Mouse (Mus musculus) liver, embryonic 13.5 days (tissue): ENCODE measurements at regions not wholly inside any gene's neighbourhood (a gene's known extent, or its start where the extent isn't known, plus 50 kb on each side); places are given as distances from the start of the nearest gene placed in this dataset.
A peak's percentile ranks its signal among the peaks of the same experiment; 100 is the strongest.

Experiments
- ATAC-seq: fragments of 200-750 bp; cut with Nextera tagmentation; 2 replicates; pipeline ENCODE4 v1.8.0; 2017; ENCODE audit warnings: low read depth, mild to moderate bottlenecking, moderate number of reproducible peaks, moderate library complexity
- DNase-seq: peaks from one replicate; pipeline ENCODE4 v3.0.0; 2022
- H3K27ac ChIP-seq: fragments of 300-500 bp; sonication (generic); 2 replicates; pipeline ENCODE4 v1.5.1; 2015; ENCODE audit warnings: moderate library complexity, mild to moderate bottlenecking, inconsistent platforms
- H3K27me3 ChIP-seq: fragments of 300-500 bp; sonication (generic); 2 replicates; pipeline ENCODE4 v1.6.1; 2015; ENCODE audit warnings: mild to moderate bottlenecking, inconsistent platforms
- H3K36me3 ChIP-seq: fragments of 300-500 bp; sonication (generic); 2 replicates; pipeline ENCODE4 v1.6.1; 2015; ENCODE audit warnings: mild to moderate bottlenecking, inconsistent platforms
- H3K4me1 ChIP-seq: fragments of 300-500 bp; sonication (generic); replicated peaks from 2 replicates; pipeline ENCODE4 v1.6.1; 2015; ENCODE audit warnings: inconsistent platforms
- H3K4me2 ChIP-seq: fragments of 300-500 bp; sonication (generic); 2 replicates; pipeline ENCODE4 v1.6.1; 2015; ENCODE audit warnings: inconsistent platforms, mild to moderate bottlenecking, moderate library complexity
- H3K4me3 ChIP-seq: fragments of 300-500 bp; sonication (generic); replicated peaks from 2 replicates; pipeline ENCODE4 v1.5.1; 2015; ENCODE audit warnings: mild to moderate bottlenecking, inconsistent platforms
- H3K9ac ChIP-seq: fragments of 300-500 bp; sonication (generic); 2 replicates; pipeline ENCODE4 v1.6.1; 2015; ENCODE audit warnings: mild to moderate bottlenecking, inconsistent platforms
- H3K9me3 ChIP-seq: fragments of 300-500 bp; sonication (generic); replicated peaks from 2 replicates; pipeline ENCODE4 v1.6.1; 2016; ENCODE audit warnings: inconsistent platforms
- whole genome bisulfite sequencing: fragments of 180-500 bp; shearing (Covaris S2); methylation state at CpG from one replicate; pipeline ENCODE4 v1.1.7; 2015; ENCODE audit not compliant: insufficient replicate concordance; 5-methylcytosine and 5-hydroxymethylcytosine counted together

DNA sequence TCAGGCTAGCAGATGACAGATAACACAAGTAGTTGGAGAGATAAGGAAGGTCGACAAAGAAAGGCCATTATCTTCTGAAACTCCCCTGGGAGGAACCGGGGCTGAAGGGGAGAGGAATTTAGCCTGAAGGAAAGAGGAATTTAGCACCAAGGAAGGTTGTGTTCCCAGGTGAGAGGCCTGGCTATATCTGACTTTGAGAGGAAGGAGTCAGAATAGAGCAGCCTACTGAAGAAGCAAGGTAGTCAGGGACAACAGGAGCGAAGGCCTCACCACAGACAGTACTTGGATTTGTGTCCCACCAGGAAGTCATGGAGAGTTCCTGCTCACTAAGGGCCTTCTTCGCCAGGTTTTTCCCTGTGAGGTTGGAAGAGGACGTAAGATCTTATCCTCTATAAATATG is 102.2 kb downstream of the Tmco5 start:
- Histone ChIP-seq H3K4me1 (peaks cover 10% of the 10 kb centered on the region), H3K4me3 (no peak overlapping the region), H3K36me3 (no peaks in the 10 kb centered on the region), H3K27ac (no peak overlapping the region), H3K9ac (no peak overlapping the region), H3K4me2 (no peak overlapping the region), H3K27me3 (peaks cover 13% of the 10 kb centered on the region), H3K9me3 (no peaks in the 10 kb centered on the region)
- ATAC-seq (no peak), DNase-seq (no peak)
- WGBS = 49% methylated on average over 5 of the region's 5 CpGs

DNA sequence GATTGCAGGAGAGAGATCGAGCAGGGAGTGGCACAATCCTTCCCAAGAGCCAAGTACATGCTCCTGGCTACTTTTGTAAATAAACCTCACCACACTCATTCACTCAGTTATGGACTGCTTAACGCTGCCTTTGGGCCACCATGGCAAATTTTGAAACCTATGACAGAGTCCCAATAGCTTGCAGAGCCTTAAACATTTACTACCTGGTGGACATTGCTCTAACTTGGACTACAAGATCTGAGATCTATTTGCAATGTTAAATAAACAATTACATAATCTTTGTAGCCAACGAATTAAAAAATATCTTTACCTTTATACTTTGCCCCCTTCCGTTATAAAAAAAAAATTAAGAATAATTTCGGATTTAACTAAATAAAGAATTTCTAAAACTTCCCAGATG is 104.9 kb downstream of the Tmco5 start:
- 64% methylated on average over 5 of the region's 5 CpGs for WGBS
- Histone ChIP-seq H3K4me2 (no peak overlapping the region), H3K36me3 (no peaks in the 10 kb centered on the region), H3K27ac (no peak overlapping the region), H3K9me3 (no peaks in the 10 kb centered on the region), H3K27me3 (no peaks in the 10 kb centered on the region), H3K9ac (no peak overlapping the region), H3K4me1 (no peaks in the 10 kb centered on the region), H3K4me3 (no peak overlapping the region)
- no peak for ATAC-seq
- DNase-seq = no peak

DNA sequence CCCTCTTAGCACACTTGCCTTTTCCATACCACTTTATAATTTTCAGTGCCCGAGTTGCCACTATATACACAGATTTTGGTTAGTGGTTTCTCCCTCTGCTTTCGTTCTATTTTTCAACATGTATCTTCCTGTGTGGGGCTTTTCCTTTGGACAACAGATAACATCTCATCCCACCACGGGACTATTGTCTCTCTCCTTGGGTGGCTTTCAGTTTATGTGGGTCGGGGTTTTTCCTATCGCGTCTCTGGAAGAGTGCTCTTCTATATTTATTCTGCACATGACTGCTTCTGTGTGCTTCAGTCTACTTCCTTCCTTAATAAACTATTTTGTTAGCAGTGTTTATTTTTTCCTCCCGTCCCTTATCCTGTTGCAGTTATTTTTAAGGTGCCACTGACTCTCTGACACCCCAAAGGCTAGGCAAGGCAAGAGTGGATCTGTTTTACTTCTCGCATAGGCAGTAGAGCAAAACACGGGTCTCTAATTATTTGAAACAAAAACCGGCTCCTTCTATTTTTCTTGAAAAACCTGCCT is 105.4 kb downstream of the Tmco5 start:
- no peak overlapping the region for H3K9ac ChIP-seq
- 22% methylated on average over 10 of the region's 10 CpGs for WGBS
- H3K27ac ChIP-seq = no peak overlapping the region
- ATAC-seq (no peak), DNase-seq (no peak)
- no peak overlapping the region for H3K4me2 ChIP-seq
- no peaks in the 10 kb centered on the region for H3K27me3 ChIP-seq
- H3K4me1 ChIP-seq = no peaks in the 10 kb centered on the region
- no peaks in the 10 kb centered on the region for H3K36me3 ChIP-seq
- no peaks in the 10 kb centered on the region for H3K9me3 ChIP-seq
- H3K4me3 ChIP-seq = no peak overlapping the region

DNA sequence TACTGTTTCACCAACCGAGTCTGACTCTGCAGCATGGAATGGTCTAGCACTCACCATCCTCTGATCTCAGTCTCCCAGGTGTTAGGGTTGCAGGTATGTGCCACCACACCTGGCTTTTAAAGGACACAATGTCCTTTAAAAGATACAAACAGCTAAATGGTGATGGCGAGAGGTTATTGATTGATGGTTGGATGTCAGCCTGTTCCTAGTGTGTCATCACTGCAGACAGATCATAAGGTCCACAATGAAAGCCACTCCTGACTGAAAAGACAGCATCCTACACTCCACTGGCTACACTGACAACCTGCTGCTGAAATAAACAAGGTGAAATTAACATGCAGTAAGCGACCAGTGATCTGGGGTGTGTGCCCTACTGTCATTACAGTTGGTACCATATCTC is 106.1 kb downstream of the Tmco5 start:
- Histone ChIP-seq H3K36me3 (no peaks in the 10 kb centered on the region), H3K27ac (no peak overlapping the region), H3K4me2 (no peak overlapping the region), H3K4me1 (0 out of 2 replicates have a peak, but pooled peaks cover 3% of the 10 kb centered on the region), H3K27me3 (no peaks in the 10 kb centered on the region), H3K4me3 (no peak overlapping the region), H3K9ac (no peak overlapping the region), H3K9me3 (no peaks in the 10 kb centered on the region)
- 51% methylated on average over 3 of the region's 3 CpGs for WGBS
- ATAC-seq (no peak), DNase-seq (no peak)

DNA sequence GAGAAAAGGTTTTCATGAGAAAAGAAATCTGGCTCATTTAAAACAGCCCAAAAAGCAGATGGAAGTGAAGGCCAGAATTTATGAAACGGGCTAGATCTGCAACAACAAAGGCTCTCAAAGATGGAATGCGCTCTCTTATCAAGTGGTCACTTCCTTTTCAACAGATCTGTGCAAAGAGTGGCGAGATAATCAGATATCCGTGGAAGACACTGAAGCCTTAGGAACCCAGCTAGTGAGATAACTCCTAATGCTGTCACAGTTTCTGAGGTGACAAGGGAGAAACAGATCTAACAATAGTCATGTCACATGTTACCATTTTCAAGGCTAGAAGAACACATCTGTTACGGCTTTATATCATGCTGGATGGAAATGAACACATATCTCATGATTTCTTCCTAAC is 107.1 kb downstream of the Tmco5 start:
- Histone ChIP-seq H3K27me3 (no peaks in the 10 kb centered on the region), H3K36me3 (no peaks in the 10 kb centered on the region), H3K9me3 (no peaks in the 10 kb centered on the region), H3K4me2 (no peak overlapping the region), H3K4me3 (no peak overlapping the region), H3K27ac (no peak overlapping the region), H3K4me1 (0 out of 2 replicates have a peak, but pooled peaks cover 3% of the 10 kb centered on the region), H3K9ac (no peak overlapping the region)
- no peak for DNase-seq
- ATAC-seq = no peak
- WGBS = 11% methylated on average over 5 of the region's 5 CpGs

DNA sequence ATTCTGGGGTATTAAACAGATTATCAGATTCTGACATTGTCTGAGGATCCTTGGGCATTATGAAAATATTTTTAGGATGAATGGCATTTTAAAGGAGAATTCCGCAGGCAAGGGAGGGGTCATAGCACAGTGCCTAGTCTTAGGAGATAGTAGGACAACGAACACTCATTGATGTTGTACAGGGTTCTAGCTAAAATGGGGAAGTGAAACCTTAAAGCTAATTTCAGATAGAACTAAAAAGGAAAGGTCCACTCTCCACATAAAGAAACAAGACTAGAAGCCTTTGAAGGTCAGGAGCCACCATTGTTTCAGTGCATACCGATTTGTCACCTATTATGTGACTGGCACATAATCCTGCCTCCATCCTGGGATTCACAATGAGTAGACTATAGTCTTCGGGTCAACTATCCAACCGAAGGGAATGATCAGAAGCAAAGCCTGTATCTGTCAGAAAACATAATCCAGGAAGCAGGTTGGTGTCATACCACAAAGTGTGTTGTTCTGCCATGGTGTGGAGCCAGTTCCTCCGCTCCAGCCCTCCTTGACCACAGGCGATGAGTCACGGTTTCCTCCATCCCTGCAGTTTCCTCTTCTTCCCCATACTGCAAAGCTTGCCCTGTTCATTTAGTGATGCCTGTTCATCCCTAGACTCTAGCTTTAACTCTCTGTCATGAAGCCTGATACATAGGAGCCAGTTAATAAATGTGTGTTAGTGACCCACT is 110.6 kb downstream of the Tmco5 start:
- no peaks in the 10 kb centered on the region for H3K9me3 ChIP-seq
- H3K27ac ChIP-seq = no peak overlapping the region
- ATAC-seq (no peak), DNase-seq (no peak)
- H3K4me3 ChIP-seq = no peak overlapping the region
- peaks cover 10% of the 10 kb centered on the region; the same call in 1 of the 2 replicates for H3K4me1 ChIP-seq
- no peak overlapping the region for H3K9ac ChIP-seq
- H3K36me3 ChIP-seq = no peaks in the 10 kb centered on the region
- H3K4me2 ChIP-seq = no peak overlapping the region
- H3K27me3 ChIP-seq = no peaks in the 10 kb centered on the region
- WGBS = 32% methylated on average over 8 of the region's 8 CpGs

DNA sequence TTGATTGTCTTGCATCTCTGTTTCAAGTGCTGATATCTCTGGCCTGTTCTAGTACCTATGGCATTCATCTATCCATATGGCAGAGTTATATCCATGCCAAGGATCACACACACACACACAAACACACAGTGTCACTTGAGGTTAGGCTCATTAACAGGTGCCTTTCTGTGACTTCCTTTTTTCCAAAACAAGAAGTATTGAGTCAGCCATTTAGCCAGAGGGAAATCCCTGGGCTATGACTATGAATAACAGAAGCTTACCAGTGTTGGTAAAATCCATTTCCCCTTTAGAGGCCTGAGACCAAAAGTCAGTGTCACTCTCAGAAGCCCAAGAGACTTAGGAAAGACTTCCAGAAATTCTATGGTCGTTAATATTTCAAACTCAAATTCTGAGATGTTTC is 111.6 kb downstream of the Tmco5 start:
- no peak for ATAC-seq
- DNase-seq = no peak
- no peak overlapping the region for H3K9ac ChIP-seq
- no peak overlapping the region for H3K27ac ChIP-seq
- H3K9me3 ChIP-seq = no peaks in the 10 kb centered on the region
- H3K4me1 ChIP-seq = peaks cover 10% of the 10 kb centered on the region; the same call in 1 of the 2 replicates
- H3K4me3 ChIP-seq = no peak overlapping the region
- no peaks in the 10 kb centered on the region for H3K27me3 ChIP-seq
- no peak overlapping the region for H3K4me2 ChIP-seq
- no peaks in the 10 kb centered on the region for H3K36me3 ChIP-seq
- WGBS = 30% methylated on average over 1 of the region's 1 CpGs

DNA sequence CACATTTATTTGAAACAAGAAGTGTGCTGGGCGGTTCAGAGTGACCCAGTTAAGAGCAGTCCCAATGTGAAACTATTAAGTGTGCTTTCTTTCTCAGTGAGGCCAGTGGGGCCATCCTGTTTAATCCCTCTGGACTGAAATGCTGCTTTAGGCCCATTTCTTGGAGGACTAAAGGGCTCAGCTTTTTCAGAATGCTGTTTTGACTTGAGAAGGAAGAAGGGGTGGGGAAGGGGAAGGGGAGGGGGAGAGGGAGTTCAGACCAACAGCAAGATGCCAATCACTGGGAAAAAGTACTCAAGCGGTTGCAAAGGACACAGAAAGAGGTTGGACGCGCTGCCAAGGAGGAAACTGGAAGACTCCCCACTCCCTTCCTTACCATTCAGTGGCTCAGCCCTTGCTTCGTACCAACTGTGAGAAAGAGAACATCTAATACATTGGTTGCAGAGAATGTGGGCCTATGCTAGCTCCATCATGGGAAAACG is 113.1 kb downstream of the Tmco5 start:
- Histone ChIP-seq H3K27me3 (no peaks in the 10 kb centered on the region), H3K4me2 (no peak overlapping the region), H3K36me3 (no peaks in the 10 kb centered on the region), H3K4me1 (peaks cover 15% of the 10 kb centered on the region), H3K27ac (no peak overlapping the region), H3K9ac (no peak overlapping the region), H3K9me3 (no peaks in the 10 kb centered on the region), H3K4me3 (no peak overlapping the region)
- ATAC-seq (no peak), DNase-seq (no peak)
- WGBS = 52% methylated on average over 6 of the region's 6 CpGs

DNA sequence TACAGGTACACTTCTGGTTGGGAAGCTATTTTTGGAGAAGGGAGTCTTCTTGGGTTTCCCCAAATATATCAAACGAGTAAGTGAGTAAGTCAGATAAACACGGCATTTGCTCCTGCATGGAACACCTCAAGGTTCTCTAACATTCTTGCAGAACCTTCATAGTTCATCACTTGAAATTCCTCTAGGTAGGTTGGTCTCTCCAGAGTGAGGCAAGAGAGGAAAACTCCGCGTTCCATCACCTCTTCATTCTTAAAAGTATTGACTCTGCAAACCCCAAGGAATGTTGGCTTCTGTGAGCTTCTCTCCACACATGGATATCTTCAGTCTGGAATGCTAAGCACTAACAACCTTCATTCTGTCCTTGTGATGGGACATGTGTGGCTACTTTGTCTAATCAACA is 115.2 kb downstream of the Tmco5 start:
- H3K4me3 ChIP-seq = no peak overlapping the region
- peaks cover 29% of the 10 kb centered on the region for H3K4me1 ChIP-seq
- no peak overlapping the region for H3K4me2 ChIP-seq
- WGBS = 60% methylated on average over 4 of the region's 4 CpGs
- ATAC-seq = no peak
- no peak overlapping the region for H3K9ac ChIP-seq
- no peaks in the 10 kb centered on the region for H3K9me3 ChIP-seq
- no peaks in the 10 kb centered on the region for H3K27me3 ChIP-seq
- no peaks in the 10 kb centered on the region for H3K36me3 ChIP-seq
- DNase-seq = no peak
- H3K27ac ChIP-seq = no peak overlapping the region

DNA sequence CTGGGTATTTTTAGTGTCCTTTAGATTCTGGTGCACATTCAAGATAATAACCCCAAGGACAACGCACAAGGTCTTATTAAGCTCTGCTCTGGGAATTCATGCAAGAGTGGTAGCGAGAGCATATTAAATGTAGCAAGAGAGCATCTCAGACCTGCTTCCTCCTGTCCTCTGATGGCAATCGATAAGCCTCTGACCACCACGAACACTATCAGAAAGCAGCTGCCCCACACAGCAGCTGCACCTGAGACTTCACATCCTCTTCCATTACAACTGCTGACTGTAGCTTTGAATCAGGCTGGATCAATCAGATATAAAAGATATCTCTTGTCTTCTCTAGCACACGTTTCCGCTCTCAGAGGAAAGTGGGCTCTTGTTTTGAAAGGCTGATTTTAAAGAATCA is 117.8 kb downstream of the Tmco5 start:
- no peak overlapping the region for H3K4me3 ChIP-seq
- no peak overlapping the region for H3K4me2 ChIP-seq
- no peak for DNase-seq
- no peaks in the 10 kb centered on the region for H3K9me3 ChIP-seq
- H3K9ac ChIP-seq = no peak overlapping the region
- no peak overlapping the region for H3K27ac ChIP-seq
- H3K27me3 ChIP-seq = no peaks in the 10 kb centered on the region
- ATAC-seq = no peak
- H3K4me1 ChIP-seq = peaks cover 44% of the 10 kb centered on the region
- WGBS = 27% methylated on average over 6 of the region's 6 CpGs
- H3K36me3 ChIP-seq = no peaks in the 10 kb centered on the region

DNA sequence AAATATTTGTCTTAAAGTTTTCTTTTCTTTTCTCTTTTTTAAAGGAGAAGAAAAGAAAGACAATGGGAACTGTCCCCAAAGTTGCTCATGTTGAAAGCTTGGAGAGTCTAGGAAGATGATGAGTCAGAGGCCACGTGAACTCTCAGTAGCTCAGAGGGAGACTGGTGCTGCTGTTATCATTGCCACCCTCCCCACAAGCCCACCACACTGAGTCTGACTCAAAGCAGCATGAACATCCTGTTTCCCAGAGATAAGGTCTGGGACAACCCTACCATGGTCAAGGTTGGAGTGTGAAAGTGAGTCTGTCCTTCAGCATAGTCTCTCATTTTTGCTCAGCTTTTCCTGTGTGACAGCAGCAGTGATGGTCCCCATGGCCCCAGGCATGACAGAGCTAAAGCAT is 120.3 kb downstream of the Tmco5 start:
- H3K27ac ChIP-seq = peak overlapping the region; percentile 8; the same call in 1 of the 2 replicates
- ATAC-seq (peak; percentile 98), DNase-seq (peak; percentile 54)
- no peak overlapping the region for H3K4me3 ChIP-seq
- H3K9me3 ChIP-seq = no peaks in the 10 kb centered on the region
- H3K9ac ChIP-seq = no peak overlapping the region
- no peaks in the 10 kb centered on the region for H3K36me3 ChIP-seq
- peaks cover 37% of the 10 kb centered on the region for H3K4me1 ChIP-seq
- H3K4me2 ChIP-seq = peak overlapping the region; percentile 28; the same call in 1 of the 2 replicates
- WGBS = 9% methylated on average over 1 of the region's 1 CpGs
- no peaks in the 10 kb centered on the region for H3K27me3 ChIP-seq

DNA sequence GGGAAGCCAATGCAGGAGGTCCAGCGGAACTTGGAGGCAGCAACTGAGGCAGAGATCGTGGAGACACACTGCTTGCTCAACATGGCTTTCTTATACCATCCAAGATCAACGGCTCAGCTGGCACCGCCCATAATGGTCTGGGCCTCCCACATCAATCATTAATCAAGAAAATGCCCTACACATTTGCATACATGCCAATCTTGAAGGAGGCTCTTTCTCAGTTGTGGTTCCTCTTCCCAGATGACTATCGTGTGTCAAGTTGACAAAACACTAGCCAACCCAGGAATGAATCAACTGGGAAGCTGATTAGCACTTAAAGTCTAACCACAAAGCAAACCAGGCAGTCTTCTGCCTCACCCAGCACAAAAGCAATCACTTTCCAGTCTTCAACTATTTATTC is 121.1 kb downstream of the Tmco5 start:
- no peak for DNase-seq
- peak; percentile 27; the same call in 1 of the 2 replicates for ATAC-seq
- H3K4me3 ChIP-seq = no peak overlapping the region
- H3K9me3 ChIP-seq = no peaks in the 10 kb centered on the region
- H3K9ac ChIP-seq = no peak overlapping the region
- H3K4me1 ChIP-seq = peaks cover 37% of the 10 kb centered on the region
- H3K4me2 ChIP-seq = peak overlapping the region; percentile 28; the same call in 1 of the 2 replicates
- no peaks in the 10 kb centered on the region for H3K36me3 ChIP-seq
- H3K27me3 ChIP-seq = no peaks in the 10 kb centered on the region
- no peak overlapping the region for H3K27ac ChIP-seq
- WGBS = 25% methylated on average over 5 of the region's 5 CpGs
